ENCODE assay signal across 13 mouse cellular contexts in the genomic region with DNA sequence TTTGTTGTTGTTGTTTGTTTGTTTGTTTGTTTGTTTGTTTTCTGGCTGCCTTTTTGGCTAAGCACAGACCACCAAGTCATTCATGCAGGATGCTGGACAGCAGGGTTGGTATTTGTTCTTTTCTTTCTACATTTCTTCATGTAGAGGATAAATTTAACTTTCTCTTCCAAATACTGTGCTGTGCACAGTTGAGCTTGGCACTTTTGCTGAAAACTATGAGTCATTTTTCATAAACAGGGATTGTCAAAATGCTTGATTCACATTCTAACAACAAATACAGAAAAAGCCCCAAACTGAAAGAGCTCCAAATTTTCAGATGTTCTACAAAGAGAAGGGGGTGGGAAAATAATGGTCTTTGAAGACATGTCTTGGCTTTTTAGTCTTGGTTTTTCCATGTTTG. TPM values are rescaled to one million over a fixed set of nuclear protein-coding genes. Genes with fewer than 3 reads are reported as not detected.
"Had no signal": no experiment of that assay in that cellular context is flagged by ENCODE, and none has a peak within 500 bp of the region (broad histone marks: within the 10 kb centered on the region; RNA-seq: fewer than 3 reads in every experiment).

No protein-coding gene starts in this region.

- H3K36me3 ChIP-seq: liver, embryonic 13.5 days had no signal

- H3K27me3 ChIP-seq: liver, embryonic 13.5 days had no signal

- DNase-seq: kidney, adult 2 months; kidney, postnatal 25 days; liver, embryonic 13.5 days; lung, adult 2 months; lung, postnatal 14 days; lung, postnatal 4 days; midbrain, embryonic 14.5 days; thymus, adult 18-20 months; thymus, postnatal 4 days had no signal

- H3K4me3 ChIP-seq: liver, embryonic 13.5 days had no signal

- H3K27ac ChIP-seq: kidney, postnatal 0 days; liver, embryonic 13.5 days; stomach, postnatal 0 days had no signal

- H3K9me3 ChIP-seq: liver, embryonic 13.5 days had no signal

- H3K4me1 ChIP-seq: liver, embryonic 13.5 days had no signal

RNA-seq across cellular contexts. Expression of a gene that starts 54.9 kb away (rescaled TPM):
- total RNA-seq: megakaryocyte progenitor cell, adult 5-6 weeks; megakaryocyte-erythroid progenitor cell, adult 5-6 weeks had no signal
